Mouse (Mus musculus): ENCODE results near the gene 1700021F05Rik. TPM values are rescaled to one million over a fixed set of nuclear protein-coding genes. Genes with fewer than 3 reads are reported as not detected.

1700021F05Rik gene
- polyA plus RNA-seq, 1 experiment: 56.2 TPM

DNA sequence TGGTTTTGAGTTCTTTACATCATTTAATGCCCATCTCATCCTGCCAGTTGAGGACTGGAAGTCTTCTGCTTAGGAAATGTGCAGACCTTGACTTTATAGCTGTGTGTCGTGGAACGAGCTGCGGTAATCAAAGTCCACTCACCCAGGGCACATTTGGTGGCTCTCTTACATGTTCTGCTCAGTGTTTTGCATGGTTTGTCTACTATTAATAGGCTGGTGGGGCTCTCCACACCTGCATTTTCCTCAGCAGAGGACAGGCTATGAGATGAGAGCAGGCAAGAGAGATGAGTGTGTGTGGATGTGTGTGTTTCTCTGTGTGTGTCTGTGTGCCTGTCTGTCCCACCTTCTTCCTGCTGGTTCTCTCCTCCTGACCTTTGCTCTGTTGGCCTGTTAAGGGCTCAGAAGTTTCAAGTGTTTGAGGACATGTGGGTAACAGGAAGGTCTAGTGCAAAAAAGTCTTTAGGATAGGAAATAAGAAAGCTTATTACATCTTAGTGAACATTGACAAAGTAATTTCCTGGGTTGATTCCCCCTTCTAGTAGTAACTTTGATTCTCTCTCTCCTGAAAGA is 53.3 kb downstream of the 1700021F05Rik start:
- Histone ChIP-seq H3K27ac (ENCODE audit: control insufficient read depth, insufficient read depth, low read depth, low read length, poor library complexity) (no peak overlapping the region), H3K4me1 (ENCODE audit: control insufficient read depth, insufficient read depth, low read length) (no peaks in the 10 kb centered on the region; the same call in 1 of the 2 replicates), H3K4me3 (replicated peaks; ENCODE audit: control insufficient read depth, low read depth, low read length) (no peak overlapping the region)
- 91% methylated on average over 3 of the region's 3 CpGs for WGBS
- TF ChIP-seq CTCF (IDR thresholded peaks at IDR 0.05; ENCODE audit: control insufficient read depth, insufficient read depth, low read length) (no peak), POLR2A (IDR thresholded peaks at IDR 0.05; ENCODE audit: borderline replicate concordance, control insufficient read depth, low read depth, low read length) (no peak)

- no peak overlapping the region for H3K27ac ChIP-seq (ENCODE audit: control insufficient read depth, insufficient read depth, low read depth, low read length, poor library complexity)
- WGBS: 46% methylated on average over 6 of the region's 6 CpGs
- no peak overlapping the region for H3K4me3 ChIP-seq (replicated peaks; ENCODE audit: control insufficient read depth, low read depth, low read length)
- TF ChIP-seq POLR2A (IDR thresholded peaks at IDR 0.05; ENCODE audit: borderline replicate concordance, control insufficient read depth, low read depth, low read length) (no peak), CTCF (IDR thresholded peaks at IDR 0.05; ENCODE audit: control insufficient read depth, insufficient read depth, low read length) (no peak)
- no peaks in the 10 kb centered on the region; the same call in 1 of the 2 replicates for H3K4me1 ChIP-seq (ENCODE audit: control insufficient read depth, insufficient read depth, low read length)
These were observed 55.0 kb downstream of the 1700021F05Rik start for GRCm38 (mm10) chr10:43485751-43486268.

GRCm38 (mm10) chr10:43483426-43483995 is 57.3 kb downstream of the 1700021F05Rik start:
- 78% methylated on average over 9 of the region's 9 CpGs for WGBS
- no peak overlapping the region for H3K4me3 ChIP-seq (replicated peaks; ENCODE audit: control insufficient read depth, low read depth, low read length)
- H3K4me1 ChIP-seq (ENCODE audit: control insufficient read depth, insufficient read depth, low read length): no peaks in the 10 kb centered on the region; the same call in 1 of the 2 replicates
- TF ChIP-seq POLR2A (IDR thresholded peaks at IDR 0.05; ENCODE audit: borderline replicate concordance, control insufficient read depth, low read depth, low read length): no peak
- TF ChIP-seq CTCF (IDR thresholded peaks at IDR 0.05; ENCODE audit: control insufficient read depth, insufficient read depth, low read length): no peak
- no peak overlapping the region for H3K27ac ChIP-seq (ENCODE audit: control insufficient read depth, insufficient read depth, low read depth, low read length, poor library complexity)

GRCm38 (mm10) chr10:43482021-43482420 is 58.8 kb downstream of the 1700021F05Rik start:
- Histone ChIP-seq H3K4me1 (ENCODE audit: control insufficient read depth, insufficient read depth, low read length) (no peaks in the 10 kb centered on the region; the same call in 1 of the 2 replicates), H3K27ac (ENCODE audit: control insufficient read depth, insufficient read depth, low read depth, low read length, poor library complexity) (no peak overlapping the region), H3K4me3 (replicated peaks; ENCODE audit: control insufficient read depth, low read depth, low read length) (no peak overlapping the region)
- TF ChIP-seq POLR2A (IDR thresholded peaks at IDR 0.05; ENCODE audit: borderline replicate concordance, control insufficient read depth, low read depth, low read length) (no peak), CTCF (IDR thresholded peaks at IDR 0.05; ENCODE audit: control insufficient read depth, insufficient read depth, low read length) (no peak)
- WGBS: 88% methylated on average over 5 of the region's 5 CpGs

DNA sequence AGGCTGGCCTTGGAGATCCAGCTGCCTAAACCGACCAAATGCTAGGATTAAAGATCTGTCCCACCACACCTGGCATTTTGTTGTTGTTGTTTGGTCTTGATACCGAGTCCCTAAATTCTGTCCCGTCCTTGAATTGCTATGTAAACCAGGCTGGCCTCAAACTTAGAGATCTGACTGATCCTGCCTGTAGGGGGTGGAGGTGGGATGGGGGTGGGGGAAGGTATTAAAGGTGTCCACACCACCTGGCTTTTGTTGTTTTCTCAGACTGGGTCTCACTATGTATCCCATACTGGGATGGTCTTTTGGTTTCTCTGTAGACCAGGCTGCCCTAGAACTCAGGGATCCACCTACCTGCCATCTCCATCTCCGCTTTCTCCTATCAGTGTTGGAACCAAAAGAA is 59.6 kb downstream of the 1700021F05Rik start:
- Histone ChIP-seq H3K4me3 (replicated peaks; ENCODE audit: control insufficient read depth, low read depth, low read length) (no peak overlapping the region), H3K27ac (ENCODE audit: control insufficient read depth, insufficient read depth, low read depth, low read length, poor library complexity) (no peak overlapping the region), H3K4me1 (ENCODE audit: control insufficient read depth, insufficient read depth, low read length) (no peaks in the 10 kb centered on the region; the same call in 1 of the 2 replicates)
- 76% methylated on average over 4 of the region's 4 CpGs for WGBS
- TF ChIP-seq CTCF (IDR thresholded peaks at IDR 0.05; ENCODE audit: control insufficient read depth, insufficient read depth, low read length) (no peak), POLR2A (IDR thresholded peaks at IDR 0.05; ENCODE audit: borderline replicate concordance, control insufficient read depth, low read depth, low read length) (no peak)

DNA sequence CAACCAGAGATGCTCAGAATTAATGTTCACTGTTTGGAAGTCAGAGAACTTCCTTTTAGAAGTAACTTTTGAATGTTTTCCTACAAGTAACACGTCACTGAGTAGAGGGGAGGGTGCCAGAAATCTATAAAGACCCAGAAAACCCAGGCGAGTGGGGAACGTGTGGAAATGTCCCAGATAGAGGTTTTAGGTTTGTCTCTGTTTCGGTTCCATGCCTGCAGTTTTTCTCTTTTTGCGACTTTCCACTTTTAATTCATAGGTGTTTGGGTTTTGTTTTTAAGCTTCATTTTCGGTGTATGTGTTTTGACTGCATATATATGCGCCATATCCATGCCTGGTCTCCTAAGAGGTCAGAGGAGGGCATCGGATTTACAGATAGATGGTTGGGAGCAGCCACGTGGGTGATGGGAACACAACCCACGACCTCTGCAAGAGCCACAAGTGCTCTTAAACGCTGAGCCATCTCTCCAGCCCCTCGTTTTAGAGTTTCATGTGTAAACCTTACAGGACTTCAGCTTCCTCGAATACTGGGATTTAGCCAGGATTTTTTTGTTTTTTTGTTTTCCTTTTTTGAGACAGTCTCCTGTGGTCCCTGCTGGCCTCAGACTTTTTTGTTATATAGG is 60.5 kb downstream of the 1700021F05Rik start:
- WGBS: 32% methylated on average over 13 of the region's 13 CpGs
- TF ChIP-seq CTCF (IDR thresholded peaks at IDR 0.05; ENCODE audit: control insufficient read depth, insufficient read depth, low read length): no peak
- TF ChIP-seq POLR2A (IDR thresholded peaks at IDR 0.05; ENCODE audit: borderline replicate concordance, control insufficient read depth, low read depth, low read length): no peak
- H3K27ac ChIP-seq (ENCODE audit: control insufficient read depth, insufficient read depth, low read depth, low read length, poor library complexity): no peak overlapping the region
- H3K4me1 ChIP-seq (ENCODE audit: control insufficient read depth, insufficient read depth, low read length): no peaks in the 10 kb centered on the region; the same call in 1 of the 2 replicates
- H3K4me3 ChIP-seq (replicated peaks; ENCODE audit: control insufficient read depth, low read depth, low read length): peak overlapping the region; percentile 64

DNA sequence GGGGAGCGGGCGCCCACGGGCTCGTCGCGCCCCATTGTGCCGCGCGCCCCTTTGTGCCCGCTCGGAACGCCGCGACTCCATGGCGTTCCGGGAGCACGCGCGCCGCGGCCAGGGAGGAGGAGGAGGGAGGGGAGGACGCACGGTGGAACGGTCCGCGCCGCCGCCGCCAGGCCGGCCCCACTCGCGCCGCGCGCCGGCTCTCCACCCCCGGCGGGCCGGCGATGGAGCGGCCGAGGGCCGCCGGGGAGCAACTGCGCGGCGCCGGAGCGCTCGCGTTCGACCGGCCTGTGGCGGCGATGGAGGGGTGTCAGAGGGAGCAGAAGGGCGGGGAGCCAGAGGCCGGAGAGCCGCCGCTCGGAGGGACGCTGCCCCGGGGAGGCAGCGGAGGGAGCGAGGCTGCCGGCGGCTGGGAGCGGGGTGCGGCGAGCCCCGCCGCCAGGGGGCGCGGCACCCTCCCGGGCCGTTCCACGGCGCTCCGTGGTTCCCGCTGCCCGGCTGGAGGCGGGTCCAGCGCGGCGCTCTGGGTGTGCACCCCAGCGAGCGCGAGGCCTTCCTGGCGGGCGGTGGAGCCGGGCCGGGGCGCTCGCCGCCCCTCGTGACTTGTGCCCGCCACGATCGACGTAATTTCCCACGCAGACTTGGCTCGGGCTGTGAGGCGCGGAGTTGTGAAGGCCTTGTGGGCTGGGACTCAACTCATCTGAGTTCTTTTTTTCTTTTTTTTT is 61.2 kb downstream of the 1700021F05Rik start:
- TF ChIP-seq CTCF (IDR thresholded peaks at IDR 0.05; ENCODE audit: control insufficient read depth, insufficient read depth, low read length) (peak; percentile 52; the same call in 1 of the 2 replicates), POLR2A (IDR thresholded peaks at IDR 0.05; ENCODE audit: borderline replicate concordance, control insufficient read depth, low read depth, low read length) (peak; percentile 17; the same call in 1 of the 2 replicates)
- H3K4me3 ChIP-seq (replicated peaks; ENCODE audit: control insufficient read depth, low read depth, low read length): peak overlapping the region; percentile 77
- no peaks in the 10 kb centered on the region; the same call in 1 of the 2 replicates for H3K4me1 ChIP-seq (ENCODE audit: control insufficient read depth, insufficient read depth, low read length)
- WGBS: under 1% methylated on average over 103 of the region's 103 CpGs
- H3K27ac ChIP-seq (ENCODE audit: control insufficient read depth, insufficient read depth, low read depth, low read length, poor library complexity): peak overlapping the region; percentile 79; the same call in 1 of the 2 replicates
